Mouse (Mus musculus): ENCODE data around the gene 2210016L21Rik. TPM values are rescaled to one million over a fixed set of nuclear protein-coding genes. Genes with fewer than 3 reads are reported as not detected.
A peak's percentile ranks its signal among the peaks of the same experiment; 100 is the strongest.

2210016L21Rik gene
- polyA plus RNA-seq, 1 experiment, result 35.8 TPM

GRCm38 (mm10) chr5:114961590-114962360, 19.8 kb downstream of the 2210016L21Rik start:
- peaks cover 29% of the 10 kb centered on the region for H3K27me3 ChIP-seq (replicated peaks)
- H3K4me3 ChIP-seq (replicated peaks), result no peak overlapping the region
- no peaks in the 10 kb centered on the region for H3K36me3 ChIP-seq (replicated peaks; ENCODE audit: low read length)
- TF ChIP-seq GATA1 (IDR thresholded peaks at IDR 0.05; ENCODE audit: borderline replicate concordance, low read length) (no peak), FLI1 (IDR thresholded peaks at IDR 0.05; ENCODE audit: low read length) (no peak)
- H3K9me3 ChIP-seq, result no peaks in the 10 kb centered on the region
- peaks cover 15% of the 10 kb centered on the region for H3K4me1 ChIP-seq

- peaks cover 53% of the 10 kb centered on the region for H3K27me3 ChIP-seq (replicated peaks)
- no peaks in the 10 kb centered on the region for H3K9me3 ChIP-seq
- H3K4me1 ChIP-seq, result peaks cover 25% of the 10 kb centered on the region
- no peak for TF ChIP-seq FLI1 (IDR thresholded peaks at IDR 0.05; ENCODE audit: low read length)
- no peak for TF ChIP-seq GATA1 (IDR thresholded peaks at IDR 0.05; ENCODE audit: borderline replicate concordance, low read length)
- H3K36me3 ChIP-seq (replicated peaks; ENCODE audit: low read length), result no peaks in the 10 kb centered on the region
- peak overlapping the region; percentile 50 for H3K4me3 ChIP-seq (replicated peaks)
Observed at GRCm38 (mm10) chr5:114964315-114964966, 22.5 kb downstream of the 2210016L21Rik start.

GRCm38 (mm10) chr5:114964967-114965898, 23.3 kb downstream of the 2210016L21Rik start:
- no peak overlapping the region for H3K4me3 ChIP-seq (replicated peaks)
- no peak for TF ChIP-seq FLI1 (IDR thresholded peaks at IDR 0.05; ENCODE audit: low read length)
- peaks cover 55% of the 10 kb centered on the region for H3K27me3 ChIP-seq (replicated peaks)
- no peaks in the 10 kb centered on the region for H3K36me3 ChIP-seq (replicated peaks; ENCODE audit: low read length)
- no peaks in the 10 kb centered on the region for H3K9me3 ChIP-seq
- peaks cover 25% of the 10 kb centered on the region for H3K4me1 ChIP-seq

GRCm38 (mm10) chr5:114967523-114968268, 25.7 kb downstream of the 2210016L21Rik start:
- peaks cover 57% of the 10 kb centered on the region for H3K27me3 ChIP-seq (replicated peaks)
- no peaks in the 10 kb centered on the region for H3K9me3 ChIP-seq
- TF ChIP-seq GATA1 (IDR thresholded peaks at IDR 0.05; ENCODE audit: borderline replicate concordance, low read length) (no peak), FLI1 (IDR thresholded peaks at IDR 0.05; ENCODE audit: low read length) (no peak)
- H3K4me1 ChIP-seq, result peaks cover 25% of the 10 kb centered on the region
- H3K36me3 ChIP-seq (replicated peaks; ENCODE audit: low read length), result no peaks in the 10 kb centered on the region
- H3K4me3 ChIP-seq (replicated peaks), result no peak overlapping the region

- Histone ChIP-seq H3K36me3 (replicated peaks; ENCODE audit: low read length) (no peaks in the 10 kb centered on the region), H3K9me3 (no peaks in the 10 kb centered on the region), H3K4me3 (replicated peaks) (no peak overlapping the region), H3K4me1 (peaks cover 28% of the 10 kb centered on the region), H3K27me3 (replicated peaks) (peaks cover 56% of the 10 kb centered on the region)
- TF ChIP-seq FLI1 (IDR thresholded peaks at IDR 0.05; ENCODE audit: low read length) (no peak), GATA1 (IDR thresholded peaks at IDR 0.05; ENCODE audit: borderline replicate concordance, low read length) (no peak)
Observed at GRCm38 (mm10) chr5:114968651-114969050, 26.7 kb downstream of the 2210016L21Rik start.

GRCm38 (mm10) chr5:114969064-114969463, 27.1 kb downstream of the 2210016L21Rik start:
- H3K27me3 ChIP-seq (replicated peaks), result peaks cover 56% of the 10 kb centered on the region
- no peaks in the 10 kb centered on the region for H3K9me3 ChIP-seq
- H3K36me3 ChIP-seq (replicated peaks; ENCODE audit: low read length), result no peaks in the 10 kb centered on the region
- TF ChIP-seq FLI1 (IDR thresholded peaks at IDR 0.05; ENCODE audit: low read length) (no peak), GATA1 (IDR thresholded peaks at IDR 0.05; ENCODE audit: borderline replicate concordance, low read length) (no peak)
- no peak overlapping the region for H3K4me3 ChIP-seq (replicated peaks)
- H3K4me1 ChIP-seq, result peaks cover 27% of the 10 kb centered on the region

DNA sequence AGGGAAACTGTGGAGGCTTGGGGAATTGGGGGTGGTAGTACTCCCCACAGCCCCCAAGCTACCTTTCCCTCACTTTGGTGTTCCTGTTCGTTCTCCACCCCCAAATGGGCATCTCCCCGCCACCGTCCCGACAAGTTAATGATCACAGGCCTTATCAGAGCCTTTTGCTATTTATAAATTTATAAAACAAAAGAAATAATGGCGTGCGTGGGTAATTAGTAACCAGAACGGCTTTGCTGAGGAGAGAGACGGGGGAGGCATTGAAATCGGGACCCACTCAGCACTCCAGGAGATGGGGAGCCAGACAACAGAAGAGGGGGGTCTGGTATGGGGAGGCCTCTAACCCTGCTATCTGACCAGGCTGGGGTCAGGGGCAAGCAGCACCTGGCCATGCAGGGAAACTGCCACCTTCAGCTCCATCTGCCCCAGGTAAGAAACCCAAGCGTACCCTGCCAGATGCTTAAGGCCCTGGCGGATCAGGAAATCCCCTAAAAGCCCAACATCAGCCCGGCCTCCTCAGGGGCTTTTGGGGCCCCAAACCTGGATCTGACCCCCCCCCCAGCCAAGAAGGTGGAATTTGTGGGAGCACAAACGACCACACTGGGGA, 27.8 kb downstream of the 2210016L21Rik start:
- Histone ChIP-seq H3K4me1 (peaks cover 21% of the 10 kb centered on the region), H3K9me3 (no peaks in the 10 kb centered on the region), H3K4me3 (replicated peaks) (no peak overlapping the region), H3K36me3 (replicated peaks; ENCODE audit: low read length) (no peaks in the 10 kb centered on the region), H3K27me3 (replicated peaks) (peaks cover 56% of the 10 kb centered on the region)
- TF ChIP-seq FLI1 (IDR thresholded peaks at IDR 0.05; ENCODE audit: low read length) (no peak), GATA1 (IDR thresholded peaks at IDR 0.05; ENCODE audit: borderline replicate concordance, low read length) (no peak)

- Histone ChIP-seq H3K4me1 (peaks cover 13% of the 10 kb centered on the region), H3K9me3 (no peaks in the 10 kb centered on the region), H3K27me3 (replicated peaks) (peaks cover 51% of the 10 kb centered on the region), H3K36me3 (replicated peaks; ENCODE audit: low read length) (no peaks in the 10 kb centered on the region), H3K4me3 (replicated peaks) (no peak within 1 kb of the TSS)
- TF ChIP-seq GATA1 (IDR thresholded peaks at IDR 0.05; ENCODE audit: borderline replicate concordance, low read length), result no peak
- TF ChIP-seq FLI1 (IDR thresholded peaks at IDR 0.05; ENCODE audit: low read length), result no peak
Observed at GRCm38 (mm10) chr5:114970824-114971227, 28.9 kb downstream of the 2210016L21Rik start, which contains the start of gene Hnf1a. Gene Hnf1a, minus strand, starts transcription at chr5:114971094.
